Mouse (Mus musculus) forebrain, embryonic 15.5 days (tissue): ENCODE data around the gene Dbp. TPM values are rescaled to one million over a fixed set of nuclear protein-coding genes. Genes with fewer than 3 reads are reported as not detected.
A peak's percentile ranks its signal among the peaks of the same experiment; 100 is the strongest.

Source experiments
- ATAC-seq: fragments of 200-750 bp; cut with Nextera tagmentation; replicated peaks from 2 replicates; pipeline ENCODE4 v1.8.0; 2017; ENCODE audit warnings: mild to moderate bottlenecking, moderate TSS enrichment, moderate library complexity
- H3K27ac ChIP-seq: fragments of 300-500 bp; sonication (generic); replicated peaks from 2 replicates; pipeline ENCODE4 v1.5.1; 2015; ENCODE audit warnings: mild to moderate bottlenecking, inconsistent platforms
- H3K27me3 ChIP-seq: fragments of 300-500 bp; sonication (generic); 2 replicates; pipeline ENCODE4 v1.6.1; 2015; ENCODE audit warnings: inconsistent platforms
- H3K36me3 ChIP-seq: fragments of 300-500 bp; sonication (generic); 2 replicates; pipeline ENCODE4 v1.6.1; 2015; ENCODE audit warnings: mild to moderate bottlenecking, inconsistent platforms
- H3K4me1 ChIP-seq: fragments of 300-500 bp; sonication (generic); 2 replicates; pipeline ENCODE4 v1.6.1; 2015; ENCODE audit warnings: inconsistent platforms
- H3K4me2 ChIP-seq: fragments of 300-500 bp; sonication (generic); replicated peaks from 2 replicates; pipeline ENCODE4 v1.6.1; 2015; ENCODE audit warnings: mild to moderate bottlenecking, inconsistent platforms
- H3K4me3 ChIP-seq: fragments of 300-500 bp; sonication (generic); 2 replicates; pipeline ENCODE4 v1.5.1; 2015; ENCODE audit warnings: mild to moderate bottlenecking, inconsistent platforms
- H3K9ac ChIP-seq: fragments of 300-500 bp; sonication (generic); replicated peaks from 2 replicates; pipeline ENCODE4 v1.6.1; 2015; ENCODE audit warnings: mild to moderate bottlenecking, inconsistent platforms
- H3K9me3 ChIP-seq: fragments of 300-500 bp; sonication (generic); 2 replicates; pipeline ENCODE4 v1.6.1; 2016; ENCODE audit warnings: inconsistent platforms
- WGBS: fragments of 180-500 bp; shearing (Covaris S2); methylation state at CpG from one replicate; pipeline ENCODE4 v1.1.7; 2015; ENCODE audit warnings: mixed read lengths; 5-methylcytosine and 5-hydroxymethylcytosine counted together
- polyA plus RNA-seq: library from polyadenylated mRNA; unstranded; fragments of >200 nt; fragmentation: Nextera tagmentation; extraction: Ambion mirVana; gene quantifications from 2 replicates; pipeline ENCODE4 v1.2.1, GENCODE M21; 2015

Dbp gene
- polyA plus RNA-seq, 1 experiment from 2014 or later, result 4.1 TPM

DNA sequence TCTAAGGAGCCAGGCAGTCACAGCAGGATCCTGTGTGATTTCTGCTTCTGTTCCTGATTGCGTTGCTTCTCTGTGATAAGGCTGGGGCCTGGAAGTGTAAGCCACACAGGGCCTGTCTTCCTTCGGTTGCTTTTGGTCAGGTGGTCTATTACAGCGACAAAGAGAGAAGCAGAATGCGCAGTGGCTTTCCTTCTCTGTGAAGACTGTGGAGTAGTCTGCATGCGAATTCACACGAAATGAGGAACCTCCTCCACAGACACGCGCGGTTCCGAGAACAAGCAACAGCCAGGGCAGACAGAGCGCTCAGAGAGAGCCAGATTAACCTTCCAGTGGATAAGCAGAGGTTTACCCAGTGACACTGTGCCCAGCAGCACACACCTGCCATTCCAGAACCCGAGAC, 36.4 kb downstream of the Dbp start:
- no peak overlapping the region for H3K9ac ChIP-seq
- H3K4me1 ChIP-seq, result 0 out of 2 replicates have a peak, but pooled peaks cover 5% of the 10 kb centered on the region
- no peak overlapping the region for H3K4me3 ChIP-seq
- no peaks in the 10 kb centered on the region for H3K9me3 ChIP-seq
- no peaks in the 10 kb centered on the region for H3K36me3 ChIP-seq
- no peak overlapping the region for H3K27ac ChIP-seq
- 83% methylated on average over 12 of the region's 12 CpGs for WGBS
- no peak for ATAC-seq
- no peaks in the 10 kb centered on the region for H3K27me3 ChIP-seq
- no peak overlapping the region for H3K4me2 ChIP-seq

GRCm38 (mm10) chr7:45741777-45742176, 36.9 kb downstream of the Dbp start:
- 0 out of 2 replicates have a peak, but pooled peaks have one; percentile 13 for ATAC-seq

GRCm38 (mm10) chr7:45742338-45742737, 37.5 kb downstream of the Dbp start:
- Histone ChIP-seq H3K4me3 (peak overlapping the region; percentile 20; the same call in 1 of the 2 replicates), H3K27ac (no peak overlapping the region)
- ATAC-seq, result no peak

More at GRCm38 (mm10) chr7:45741777-45742176, 36.9 kb downstream of the Dbp start:
- Histone ChIP-seq H3K9me3 (no peaks in the 10 kb centered on the region), H3K36me3 (no peaks in the 10 kb centered on the region), H3K9ac (no peak overlapping the region; the same call in 1 of the 2 replicates), H3K27ac (no peak overlapping the region), H3K4me1 (0 out of 2 replicates have a peak, but pooled peaks cover 5% of the 10 kb centered on the region), H3K4me2 (peak overlapping the region; percentile 25), H3K4me3 (peak overlapping the region; percentile 20; the same call in 1 of the 2 replicates), H3K27me3 (no peaks in the 10 kb centered on the region)
- WGBS, result 29% methylated on average over 11 of the region's 11 CpGs

DNA sequence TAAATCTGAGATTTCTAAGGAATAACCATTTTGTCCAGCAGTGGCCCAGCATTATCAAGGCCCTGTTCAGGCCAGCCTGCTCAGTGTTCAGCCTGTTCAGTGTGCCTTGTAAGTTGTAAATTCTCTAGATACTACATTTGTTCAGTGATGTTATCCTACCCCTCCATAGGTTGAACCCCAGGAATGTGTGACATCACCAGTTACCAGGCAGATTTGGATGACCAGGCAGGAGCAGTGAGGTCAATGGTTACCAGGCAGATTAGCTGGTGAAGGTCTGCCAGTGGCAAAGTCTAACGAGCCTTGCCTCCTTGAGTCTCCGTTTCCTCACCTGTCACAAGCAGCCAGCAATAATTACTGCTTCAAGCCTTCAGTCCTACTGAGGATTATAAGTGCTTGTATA, 39.5 kb downstream of the Dbp start:
- ATAC-seq, result no peak
- no peaks in the 10 kb centered on the region for H3K27me3 ChIP-seq
- no peak overlapping the region for H3K9ac ChIP-seq
- H3K36me3 ChIP-seq, result no peaks in the 10 kb centered on the region
- no peaks in the 10 kb centered on the region for H3K9me3 ChIP-seq
- H3K4me2 ChIP-seq, result no peak overlapping the region
- H3K4me3 ChIP-seq, result no peak overlapping the region
- no peak overlapping the region for H3K27ac ChIP-seq
- 0 out of 2 replicates have a peak, but pooled peaks cover 10% of the 10 kb centered on the region for H3K4me1 ChIP-seq
- WGBS, result 31% methylated on average over 2 of the region's 2 CpGs

More at GRCm38 (mm10) chr7:45742338-45742737, 37.5 kb downstream of the Dbp start:
- Histone ChIP-seq H3K27me3 (no peaks in the 10 kb centered on the region), H3K4me1 (0 out of 2 replicates have a peak, but pooled peaks cover 5% of the 10 kb centered on the region), H3K4me2 (peak overlapping the region; percentile 25), H3K9ac (no peak overlapping the region; the same call in 1 of the 2 replicates), H3K36me3 (no peaks in the 10 kb centered on the region), H3K9me3 (no peaks in the 10 kb centered on the region)
- WGBS, result 36% methylated on average over 19 of the region's 19 CpGs

GRCm38 (mm10) chr7:45746518-45746917, 41.6 kb downstream of the Dbp start:
- no peak overlapping the region for H3K4me2 ChIP-seq
- 64% methylated on average over 6 of the region's 6 CpGs for WGBS
- H3K4me3 ChIP-seq, result no peak overlapping the region
- no peak overlapping the region for H3K27ac ChIP-seq
- no peaks in the 10 kb centered on the region for H3K27me3 ChIP-seq
- ATAC-seq, result no peak
- no peaks in the 10 kb centered on the region for H3K36me3 ChIP-seq
- H3K9ac ChIP-seq, result no peak overlapping the region
- H3K4me1 ChIP-seq, result 0 out of 2 replicates have a peak, but pooled peaks cover 15% of the 10 kb centered on the region
- no peaks in the 10 kb centered on the region for H3K9me3 ChIP-seq

DNA sequence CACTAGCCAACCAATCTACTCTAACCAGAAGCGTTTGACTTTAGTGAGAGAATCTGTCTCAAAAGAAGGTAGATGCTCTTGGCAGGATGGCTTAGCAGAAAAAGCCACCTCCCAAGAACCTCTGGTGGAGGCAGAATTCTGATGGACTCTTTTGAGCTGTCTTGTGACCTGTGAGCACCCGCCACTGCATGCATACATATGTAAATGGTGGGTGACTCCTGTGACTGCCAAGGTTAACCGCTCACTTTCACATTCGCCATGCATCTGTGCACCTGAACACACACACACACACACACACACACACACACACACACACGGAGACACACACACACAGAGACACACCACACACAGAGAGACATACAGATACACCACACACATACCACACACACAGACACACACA, 42.6 kb downstream of the Dbp start:
- Histone ChIP-seq H3K4me3 (no peak overlapping the region), H3K4me1 (0 out of 2 replicates have a peak, but pooled peaks cover 10% of the 10 kb centered on the region), H3K4me2 (no peak overlapping the region), H3K27me3 (no peaks in the 10 kb centered on the region), H3K27ac (no peak overlapping the region), H3K9ac (no peak overlapping the region), H3K9me3 (no peaks in the 10 kb centered on the region), H3K36me3 (no peaks in the 10 kb centered on the region)
- 81% methylated on average over 4 of the region's 5 CpGs for WGBS
- no peak for ATAC-seq

- no peaks in the 10 kb centered on the region for H3K36me3 ChIP-seq
- 0 out of 2 replicates have a peak, but pooled peaks cover 10% of the 10 kb centered on the region for H3K4me1 ChIP-seq
- no peak overlapping the region for H3K4me3 ChIP-seq
- H3K9me3 ChIP-seq, result no peaks in the 10 kb centered on the region
- no peak for ATAC-seq
- H3K27me3 ChIP-seq, result no peaks in the 10 kb centered on the region
- no peak overlapping the region for H3K9ac ChIP-seq
- no peak overlapping the region for H3K27ac ChIP-seq
- 83% methylated on average over 7 of the region's 7 CpGs for WGBS
- H3K4me2 ChIP-seq, result no peak overlapping the region
Measured at GRCm38 (mm10) chr7:45748110-45748509, 43.2 kb downstream of the Dbp start.

GRCm38 (mm10) chr7:45749401-45749800, 44.5 kb downstream of the Dbp start:
- 46% methylated on average over 8 of the region's 10 CpGs for WGBS
- no peak for ATAC-seq
- Histone ChIP-seq H3K36me3 (no peaks in the 10 kb centered on the region), H3K27ac (no peak overlapping the region), H3K9me3 (no peaks in the 10 kb centered on the region), H3K4me2 (no peak overlapping the region), H3K9ac (no peak overlapping the region), H3K4me3 (no peak overlapping the region), H3K4me1 (0 out of 2 replicates have a peak, but pooled peaks cover 10% of the 10 kb centered on the region), H3K27me3 (no peaks in the 10 kb centered on the region)

GRCm38 (mm10) chr7:45750162-45750561, 45.3 kb downstream of the Dbp start:
- ATAC-seq, result no peak
- H3K36me3 ChIP-seq, result no peaks in the 10 kb centered on the region
- 79% methylated on average over 9 of the region's 9 CpGs for whole genome bisulfite sequencing
- no peak overlapping the region for H3K9ac ChIP-seq
- no peaks in the 10 kb centered on the region for H3K27me3 ChIP-seq
- no peaks in the 10 kb centered on the region for H3K9me3 ChIP-seq
- H3K4me3 ChIP-seq, result no peak overlapping the region
- no peak overlapping the region for H3K27ac ChIP-seq
- H3K4me1 ChIP-seq, result 0 out of 2 replicates have a peak, but pooled peaks cover 10% of the 10 kb centered on the region
- no peak overlapping the region for H3K4me2 ChIP-seq

DNA sequence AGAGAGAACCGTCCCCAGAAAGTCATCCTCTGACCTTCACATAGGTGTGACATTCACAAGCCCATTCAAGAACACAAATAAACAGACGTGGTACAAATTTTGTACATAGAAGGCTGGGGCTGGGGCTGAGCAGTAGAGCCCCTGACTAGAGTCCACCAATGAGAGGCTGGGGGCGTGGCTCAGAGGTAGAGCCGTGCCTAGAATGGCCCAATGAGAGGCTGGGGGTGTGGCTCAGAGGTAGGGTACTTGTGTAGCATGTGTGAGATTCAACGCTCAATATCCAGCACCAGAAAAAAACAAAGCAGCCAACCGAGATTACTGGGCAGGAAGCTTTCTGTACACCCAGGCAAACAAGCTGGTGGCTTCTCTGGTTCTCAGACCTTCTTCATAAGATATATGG, 50.8 kb downstream of the Dbp start:
- no peak overlapping the region for H3K4me3 ChIP-seq
- H3K4me2 ChIP-seq, result no peak overlapping the region
- H3K9ac ChIP-seq, result no peak overlapping the region
- peaks cover 20% of the 10 kb centered on the region; the same call in 1 of the 2 replicates for H3K27me3 ChIP-seq
- ATAC-seq, result no peak
- no peak overlapping the region for H3K27ac ChIP-seq
- 57% methylated on average over 6 of the region's 6 CpGs for WGBS
- H3K4me1 ChIP-seq, result peaks cover 5% of the 10 kb centered on the region; the same call in 1 of the 2 replicates
- no peaks in the 10 kb centered on the region for H3K9me3 ChIP-seq
- H3K36me3 ChIP-seq, result no peaks in the 10 kb centered on the region

GRCm38 (mm10) chr7:45759400-45759799, 54.5 kb downstream of the Dbp start:
- H3K4me1 ChIP-seq, result peaks cover 5% of the 10 kb centered on the region; the same call in 1 of the 2 replicates
- H3K27ac ChIP-seq, result no peak overlapping the region
- ATAC-seq, result no peak
- peaks cover 20% of the 10 kb centered on the region; the same call in 1 of the 2 replicates for H3K27me3 ChIP-seq
- H3K9ac ChIP-seq, result no peak overlapping the region
- H3K9me3 ChIP-seq, result no peaks in the 10 kb centered on the region
- WGBS, result 7% methylated on average over 26 of the region's 27 CpGs
- H3K4me3 ChIP-seq, result no peak overlapping the region
- H3K36me3 ChIP-seq, result no peaks in the 10 kb centered on the region
- peak overlapping the region; percentile 8; the same call in 1 of the 2 replicates for H3K4me2 ChIP-seq
